Mouse (Mus musculus): ENCODE results near the gene Onecut1. TPM values are rescaled to one million over a fixed set of nuclear protein-coding genes. Genes with fewer than 3 reads are reported as not detected.

Onecut1 gene
- total and polyA plus RNA-seq, 3 experiments: not detected

DNA sequence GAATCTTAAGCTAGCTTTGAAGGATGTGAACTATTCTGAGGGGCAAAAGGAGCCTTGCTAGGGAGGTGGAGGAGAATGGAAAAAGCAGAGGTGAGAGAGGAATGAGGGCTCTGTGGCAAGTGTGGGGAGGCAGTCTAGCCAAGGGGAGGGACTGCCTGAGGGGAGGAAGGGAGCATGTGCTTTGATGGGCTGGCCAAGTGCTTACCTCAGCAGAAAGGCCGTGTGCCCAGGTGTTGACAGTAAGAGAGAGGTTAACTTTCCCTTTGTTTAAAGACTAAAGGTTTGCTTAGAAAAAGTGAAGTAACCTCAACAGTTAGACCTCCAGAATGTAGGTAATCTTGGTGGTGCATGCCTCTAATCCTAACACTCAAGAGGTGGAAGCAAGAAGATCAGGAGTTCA is 59.7 kb downstream of the Onecut1 start:
- TF ChIP-seq EP300 (IDR thresholded peaks at IDR 0.05; ENCODE audit: insufficient read depth, low read depth, low read length) (no peak), POLR2A (IDR thresholded peaks at IDR 0.05; ENCODE audit: insufficient read depth, low read depth, low read length) (no peak), CTCF (IDR thresholded peaks at IDR 0.05) (no peak)
- no peak for DNase-seq
- no peak overlapping the region for H3K27ac ChIP-seq
- no peak overlapping the region for H3K4me3 ChIP-seq
- WGBS: 58% methylated on average over 1 of the region's 1 CpGs
- intact Hi-C loops (cut with DNase I): no loop called here
- no peaks in the 10 kb centered on the region for H3K36me3 ChIP-seq (ENCODE audit: control insufficient read depth, insufficient read depth, low read length)
- H3K27me3 ChIP-seq (ENCODE audit: control insufficient read depth, insufficient read depth, low read length): no peaks in the 10 kb centered on the region
- H3K4me1 ChIP-seq (ENCODE audit: control insufficient read depth, insufficient read depth, low read length): no peaks in the 10 kb centered on the region
- H3K79me2 ChIP-seq (replicated peaks; ENCODE audit: control insufficient read depth, insufficient read depth, low read length): no peaks in the 10 kb centered on the region
- H3K9ac ChIP-seq (ENCODE audit: low read depth, low read length): no peak overlapping the region

DNA sequence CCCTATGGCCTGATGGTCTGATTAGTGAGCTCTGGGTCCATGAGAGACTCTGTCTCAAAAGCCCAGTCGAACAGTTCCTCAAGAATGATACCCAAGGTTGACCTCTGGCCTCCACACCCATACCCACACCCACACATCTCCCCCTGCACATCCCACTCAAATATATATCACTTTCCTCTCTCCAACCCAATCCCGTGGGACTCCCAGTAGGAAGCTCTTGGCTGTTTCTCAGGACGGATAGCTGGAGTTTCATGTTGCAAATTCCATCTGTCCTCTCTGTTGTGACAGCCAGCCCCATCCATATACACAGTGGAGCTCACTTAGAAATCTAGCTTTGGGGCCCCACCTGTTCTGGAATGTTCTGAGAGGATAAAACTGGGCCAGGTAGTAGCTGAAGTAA is 61.2 kb downstream of the Onecut1 start:
- 55% methylated on average over 3 of the region's 3 CpGs for WGBS
- Histone ChIP-seq H3K4me3 (no peak overlapping the region), H3K79me2 (replicated peaks; ENCODE audit: control insufficient read depth, insufficient read depth, low read length) (no peaks in the 10 kb centered on the region), H3K36me3 (ENCODE audit: control insufficient read depth, insufficient read depth, low read length) (no peaks in the 10 kb centered on the region), H3K27ac (no peak overlapping the region), H3K27me3 (ENCODE audit: control insufficient read depth, insufficient read depth, low read length) (no peaks in the 10 kb centered on the region), H3K9ac (ENCODE audit: low read depth, low read length) (no peak overlapping the region), H3K4me1 (ENCODE audit: control insufficient read depth, insufficient read depth, low read length) (no peaks in the 10 kb centered on the region)
- TF ChIP-seq POLR2A (IDR thresholded peaks at IDR 0.05; ENCODE audit: insufficient read depth, low read depth, low read length): no peak
- no peak for TF ChIP-seq CTCF (IDR thresholded peaks at IDR 0.05)
- no peak for TF ChIP-seq EP300 (IDR thresholded peaks at IDR 0.05; ENCODE audit: insufficient read depth, low read depth, low read length)
- no peak for DNase-seq
- intact Hi-C loops (cut with DNase I): no loop called here

GRCm38 (mm10) chr9:74923291-74923977 is 61.7 kb downstream of the Onecut1 start:
- intact Hi-C loops (cut with DNase I): no loop called here
- Histone ChIP-seq H3K27me3 (ENCODE audit: control insufficient read depth, insufficient read depth, low read length) (no peaks in the 10 kb centered on the region), H3K4me3 (no peak overlapping the region), H3K4me1 (ENCODE audit: control insufficient read depth, insufficient read depth, low read length) (no peaks in the 10 kb centered on the region), H3K79me2 (replicated peaks; ENCODE audit: control insufficient read depth, insufficient read depth, low read length) (no peaks in the 10 kb centered on the region), H3K36me3 (ENCODE audit: control insufficient read depth, insufficient read depth, low read length) (no peaks in the 10 kb centered on the region), H3K27ac (no peak overlapping the region), H3K9ac (ENCODE audit: low read depth, low read length) (no peak overlapping the region)
- no peak for DNase-seq
- TF ChIP-seq POLR2A (IDR thresholded peaks at IDR 0.05; ENCODE audit: insufficient read depth, low read depth, low read length): no peak
- TF ChIP-seq CTCF (IDR thresholded peaks at IDR 0.05): no peak
- TF ChIP-seq EP300 (IDR thresholded peaks at IDR 0.05; ENCODE audit: insufficient read depth, low read depth, low read length): no peak
- WGBS: 81% methylated on average over 6 of the region's 6 CpGs

DNA sequence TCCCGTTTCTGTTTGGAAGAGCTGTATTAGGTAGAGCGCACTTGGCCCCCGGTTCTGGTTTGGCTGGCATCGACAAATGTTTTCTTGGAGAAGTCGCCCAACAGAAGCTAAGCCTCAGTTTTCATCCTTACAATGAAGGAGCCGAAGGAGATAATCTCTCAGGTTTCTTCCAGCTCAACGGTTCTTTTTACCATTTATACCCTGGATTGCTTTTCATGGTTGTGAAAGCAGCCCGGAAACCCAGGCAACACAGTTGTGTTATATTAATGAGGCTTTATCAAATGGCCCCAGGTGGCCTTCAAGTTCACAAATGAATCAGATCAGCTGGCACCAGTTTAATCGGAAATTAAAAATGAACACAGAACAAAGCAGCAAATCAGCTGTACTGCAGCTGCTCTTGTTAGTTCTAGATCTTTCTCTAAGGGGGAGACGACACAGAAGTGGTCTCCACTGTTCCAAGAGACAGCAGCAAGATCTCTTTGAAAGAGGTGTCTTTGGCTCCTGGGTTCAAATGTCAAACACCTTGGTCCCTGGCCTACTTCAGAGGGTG is 63.6 kb downstream of the Onecut1 start:
- H3K36me3 ChIP-seq (ENCODE audit: control insufficient read depth, insufficient read depth, low read length): no peaks in the 10 kb centered on the region
- WGBS: 87% methylated on average over 10 of the region's 10 CpGs
- no peak for TF ChIP-seq EP300 (IDR thresholded peaks at IDR 0.05; ENCODE audit: insufficient read depth, low read depth, low read length)
- no peak for TF ChIP-seq POLR2A (IDR thresholded peaks at IDR 0.05; ENCODE audit: insufficient read depth, low read depth, low read length)
- no peak for TF ChIP-seq CTCF (IDR thresholded peaks at IDR 0.05)
- no peak for DNase-seq
- no peak overlapping the region for H3K27ac ChIP-seq
- intact Hi-C loops (cut with DNase I): no loop called here
- no peak overlapping the region for H3K4me3 ChIP-seq
- no peak overlapping the region for H3K9ac ChIP-seq (ENCODE audit: low read depth, low read length)
- no peaks in the 10 kb centered on the region for H3K4me1 ChIP-seq (ENCODE audit: control insufficient read depth, insufficient read depth, low read length)
- H3K79me2 ChIP-seq (replicated peaks; ENCODE audit: control insufficient read depth, insufficient read depth, low read length): no peaks in the 10 kb centered on the region
- no peaks in the 10 kb centered on the region for H3K27me3 ChIP-seq (ENCODE audit: control insufficient read depth, insufficient read depth, low read length)

GRCm38 (mm10) chr9:74929981-74930423 is 68.3 kb downstream of the Onecut1 start:
- Histone ChIP-seq H3K9ac (ENCODE audit: low read depth, low read length) (no peak overlapping the region), H3K4me3 (no peak overlapping the region), H3K79me2 (replicated peaks; ENCODE audit: control insufficient read depth, insufficient read depth, low read length) (no peaks in the 10 kb centered on the region), H3K4me1 (ENCODE audit: control insufficient read depth, insufficient read depth, low read length) (no peaks in the 10 kb centered on the region), H3K27ac (no peak overlapping the region), H3K27me3 (ENCODE audit: control insufficient read depth, insufficient read depth, low read length) (no peaks in the 10 kb centered on the region), H3K36me3 (ENCODE audit: control insufficient read depth, insufficient read depth, low read length) (no peaks in the 10 kb centered on the region)
- no peak for DNase-seq
- intact Hi-C loops (cut with DNase I): no loop called here
- TF ChIP-seq EP300 (IDR thresholded peaks at IDR 0.05; ENCODE audit: insufficient read depth, low read depth, low read length) (no peak), CTCF (IDR thresholded peaks at IDR 0.05) (no peak), POLR2A (IDR thresholded peaks at IDR 0.05; ENCODE audit: insufficient read depth, low read depth, low read length) (no peak)
- 93% methylated on average over 4 of the region's 4 CpGs for WGBS

GRCm38 (mm10) chr9:74930653-74931052 is 68.9 kb downstream of the Onecut1 start:
- Histone ChIP-seq H3K4me3 (no peak overlapping the region), H3K27ac (no peak overlapping the region), H3K36me3 (ENCODE audit: control insufficient read depth, insufficient read depth, low read length) (no peaks in the 10 kb centered on the region), H3K4me1 (ENCODE audit: control insufficient read depth, insufficient read depth, low read length) (no peaks in the 10 kb centered on the region), H3K9ac (ENCODE audit: low read depth, low read length) (no peak overlapping the region), H3K79me2 (replicated peaks; ENCODE audit: control insufficient read depth, insufficient read depth, low read length) (no peaks in the 10 kb centered on the region), H3K27me3 (ENCODE audit: control insufficient read depth, insufficient read depth, low read length) (no peaks in the 10 kb centered on the region)
- no peak for DNase-seq
- 81% methylated on average over 5 of the region's 5 CpGs for WGBS
- TF ChIP-seq EP300 (IDR thresholded peaks at IDR 0.05; ENCODE audit: insufficient read depth, low read depth, low read length) (no peak), CTCF (IDR thresholded peaks at IDR 0.05) (no peak), POLR2A (IDR thresholded peaks at IDR 0.05; ENCODE audit: insufficient read depth, low read depth, low read length) (no peak)
- intact Hi-C loops (cut with DNase I): no loop called here

Measured in heart, adult 2 months (tissue).